Mouse (Mus musculus) c-Kit-positive CD71-positive TER-119-negative erythroid progenitor cells, embryonic 14.5 days (primary cell): Measurements from ENCODE around the gene Nr2e1.

Source experiments
- DNase-seq: peaks from one replicate; pipeline ENCODE4 v3.0.0-alpha.2; 2013; ENCODE audit warnings: low read depth

Gene Nr2e1

DNA sequence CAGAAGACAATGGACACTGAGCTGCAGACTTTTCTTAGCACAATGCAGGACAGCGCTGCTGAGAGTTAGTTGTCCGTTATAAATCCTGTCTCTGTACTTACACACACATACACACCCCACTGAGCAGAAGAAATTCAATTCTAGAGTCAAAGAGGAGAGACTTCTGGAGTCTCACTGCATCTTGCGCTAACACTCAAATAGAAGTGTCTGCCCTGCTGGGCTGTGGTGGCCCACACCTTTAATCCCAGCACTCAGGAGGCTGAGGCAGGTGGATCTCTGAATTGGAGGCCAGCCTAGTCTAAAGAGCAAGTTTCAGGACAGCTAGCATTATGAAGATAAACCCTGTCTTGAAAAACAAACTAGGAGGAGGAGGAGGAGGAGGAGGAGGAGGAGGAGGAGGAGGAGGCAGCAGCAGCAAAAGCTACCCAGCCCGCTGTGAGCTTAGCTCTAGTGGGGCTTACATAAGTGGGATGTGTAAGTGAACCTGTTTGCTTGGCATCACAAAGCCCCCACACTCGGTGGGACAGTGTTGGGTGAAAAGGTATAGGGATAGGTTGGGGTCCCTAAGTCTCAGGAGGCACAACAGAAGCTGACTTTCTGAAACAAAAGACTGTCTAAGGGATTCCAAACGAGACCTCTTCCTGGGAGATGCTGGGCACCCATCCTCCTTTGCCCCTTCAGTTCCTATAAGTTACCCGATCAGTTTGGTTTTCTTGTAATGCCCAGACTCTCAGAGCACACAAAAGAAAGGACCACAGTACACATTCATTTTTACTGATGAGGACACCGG, 4.7 kb upstream of the Nr2e1 start:
- DNase-seq = no peak

DNA sequence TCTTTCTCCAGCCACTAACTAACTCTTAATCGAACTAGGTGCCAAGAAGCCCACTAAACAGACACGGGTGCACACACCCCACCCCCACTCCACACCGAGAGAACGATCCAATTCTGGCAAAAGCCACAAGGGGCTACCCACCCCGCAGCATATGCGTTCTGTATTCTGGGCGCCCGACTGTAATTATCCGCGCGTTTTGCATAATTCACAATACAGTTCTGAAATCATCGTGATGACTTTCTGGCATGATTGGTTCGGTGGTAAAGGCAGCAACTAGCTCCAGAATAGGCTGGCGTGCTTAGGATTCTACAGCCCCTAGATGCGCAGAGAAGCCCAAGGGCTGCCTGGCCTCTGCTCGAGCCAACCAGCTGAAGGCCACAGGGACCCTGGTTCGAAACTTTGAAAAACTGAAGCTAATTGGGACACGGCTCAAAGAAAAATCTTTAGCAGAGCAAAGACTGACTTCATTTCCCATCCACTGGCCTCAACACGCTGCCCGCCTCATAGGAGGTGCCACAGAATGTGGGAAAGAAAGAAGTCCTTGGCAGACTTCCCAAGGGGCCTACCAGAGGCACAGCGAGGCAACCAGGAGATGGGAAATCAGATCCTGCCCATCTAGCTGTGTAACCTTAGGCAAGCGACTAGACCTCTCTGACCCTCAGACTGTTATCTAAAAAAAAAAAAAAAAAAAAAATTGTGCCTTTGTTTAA, 2.3 kb upstream of the Nr2e1 start:
- DNase-seq = no peak

DNA sequence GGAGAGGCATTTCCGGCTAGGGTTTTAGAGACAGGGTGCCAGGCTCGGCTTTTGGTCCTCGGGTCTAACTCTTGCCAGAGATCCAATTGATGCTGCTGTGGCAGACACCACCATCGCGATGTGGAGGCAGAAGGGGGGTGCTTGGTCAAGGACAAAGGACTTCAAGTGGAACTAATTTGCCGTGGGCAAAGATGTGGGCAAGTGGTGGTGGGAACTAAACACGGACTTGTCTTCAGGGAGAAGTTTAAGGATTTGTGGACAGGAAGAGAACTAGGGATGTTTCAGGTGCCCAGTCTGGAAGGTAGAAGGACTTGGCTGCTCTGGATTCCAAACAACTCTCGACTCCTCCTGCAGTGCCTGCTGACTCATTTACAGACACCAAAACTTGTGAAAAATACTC, 1.7 kb upstream of the Nr2e1 start:
- no peak for DNase-seq

DNA sequence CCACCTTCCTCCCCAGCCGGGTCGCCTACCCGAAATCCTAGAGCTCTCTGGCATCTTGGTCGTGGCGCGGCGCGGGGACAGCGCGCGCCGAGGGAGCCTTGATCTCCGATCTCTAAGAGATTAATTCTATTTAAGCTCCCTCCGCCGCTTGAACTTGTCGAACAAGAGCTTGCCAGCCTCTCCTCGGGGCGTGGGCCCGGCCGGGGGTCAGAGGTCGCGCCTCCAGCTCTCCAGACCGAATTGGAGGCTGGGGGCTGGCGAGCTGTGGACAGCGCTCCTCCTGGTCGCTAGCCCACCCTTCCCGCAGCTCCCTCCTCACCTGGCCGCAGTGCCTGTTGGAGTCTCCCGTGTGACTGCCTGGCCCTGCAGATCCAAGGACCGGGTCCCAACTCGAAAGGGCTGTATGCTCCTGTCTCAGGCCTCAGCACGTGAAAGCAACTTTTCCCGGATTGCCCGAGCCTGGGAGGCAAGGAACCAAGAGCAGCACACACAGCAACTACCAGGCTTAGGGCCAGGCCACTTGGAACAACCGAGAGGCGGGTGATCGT, 1.1 kb upstream of the Nr2e1 start:
- DNase-seq = no peak

DNA sequence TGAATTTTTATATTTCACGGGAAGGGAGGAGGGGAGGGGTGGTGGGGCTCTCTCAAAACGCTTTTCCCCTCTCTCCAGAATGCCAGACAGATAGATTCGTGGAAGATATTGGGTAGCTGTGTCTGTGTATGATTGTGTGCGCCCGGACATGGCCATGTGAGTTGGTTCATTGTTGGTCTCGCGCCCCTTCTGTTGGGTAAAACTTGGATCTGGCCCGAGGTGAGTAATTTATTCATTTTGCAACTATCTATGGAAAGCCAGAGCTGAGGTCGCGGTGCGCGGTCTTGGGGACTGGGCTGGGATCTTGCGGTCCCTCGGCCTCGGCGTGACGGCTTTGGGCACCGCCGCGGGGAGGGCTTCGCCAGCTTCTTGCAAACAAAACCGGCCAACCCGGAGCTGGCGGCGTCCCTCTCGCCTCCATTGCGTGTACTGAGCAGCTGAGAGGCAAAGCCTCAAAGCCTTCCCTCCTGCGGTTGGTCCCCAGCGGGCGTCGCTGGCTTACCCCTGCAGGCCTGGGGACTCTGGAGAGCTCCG, 537 bp upstream of the Nr2e1 start:
- DNase-seq = no peak

DNA sequence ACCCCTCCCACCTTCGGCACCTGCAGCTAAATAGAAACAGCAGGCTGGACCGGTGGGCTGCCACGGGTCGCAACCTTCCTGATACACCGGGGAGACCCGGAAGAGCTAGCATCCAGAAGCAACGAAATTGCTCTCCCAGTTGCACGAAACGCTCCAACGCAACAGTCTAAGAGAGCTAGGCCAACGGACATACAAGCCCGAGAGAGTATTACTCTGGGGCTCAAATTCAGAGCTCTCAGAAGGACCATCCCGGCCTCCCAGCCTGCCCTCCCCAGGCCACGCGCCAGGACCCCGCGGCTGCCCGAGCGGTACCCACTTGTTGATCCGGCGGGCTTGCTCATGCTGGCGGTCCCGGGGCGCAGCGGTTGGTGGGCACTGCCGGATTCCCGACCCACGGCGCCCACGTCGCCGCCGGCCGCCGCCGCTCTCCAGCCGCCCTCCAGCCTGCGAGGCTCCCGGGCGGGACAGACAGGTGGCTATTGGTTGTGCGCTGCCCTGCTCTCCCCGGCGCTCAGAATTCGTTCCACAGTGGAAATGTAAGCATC, 794 bp downstream of the Nr2e1 start:
- DNase-seq = no peak

DNA sequence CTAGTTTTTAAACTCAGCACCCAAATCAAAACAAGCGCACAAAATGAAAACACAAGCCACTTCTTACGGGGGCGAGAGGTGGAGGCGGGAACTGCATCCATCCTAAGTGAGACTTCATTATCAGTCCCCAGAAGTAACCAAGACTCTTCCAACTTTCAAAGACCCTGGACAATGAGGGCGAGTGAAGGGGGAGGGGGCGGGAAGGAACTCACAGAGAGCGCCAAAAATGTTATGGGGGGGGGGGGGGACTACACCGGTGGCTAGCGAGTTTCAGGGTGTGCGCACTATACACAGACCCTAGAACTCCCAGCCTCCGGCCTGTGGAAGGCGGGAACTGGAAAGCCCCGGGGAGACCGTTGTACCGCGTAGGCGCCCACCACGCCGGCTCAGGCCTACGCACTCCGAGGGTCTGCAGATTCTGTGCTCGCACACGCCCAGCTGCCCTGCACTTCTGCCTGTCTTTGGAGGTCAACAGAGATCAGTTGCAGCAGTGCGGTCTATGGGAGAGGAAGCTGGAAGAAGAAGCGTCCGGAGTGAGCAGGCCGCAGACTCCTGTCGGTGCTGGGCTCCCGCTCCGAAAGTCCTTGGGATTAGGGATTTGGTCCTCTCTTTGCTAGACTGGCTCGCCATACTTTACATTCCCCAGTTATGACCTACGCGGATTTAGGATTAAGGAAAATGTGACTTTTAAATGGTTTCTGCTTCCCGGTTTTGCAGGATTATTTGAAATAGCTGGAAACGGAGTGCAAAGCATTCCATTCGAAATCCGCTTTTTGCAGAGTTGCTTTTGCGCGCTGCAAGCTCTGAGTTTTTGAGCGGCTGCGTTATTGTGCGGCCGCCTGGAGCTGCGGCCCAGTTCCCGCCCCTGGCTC, 1.5 kb downstream of the Nr2e1 start:
- DNase-seq = no peak

DNA sequence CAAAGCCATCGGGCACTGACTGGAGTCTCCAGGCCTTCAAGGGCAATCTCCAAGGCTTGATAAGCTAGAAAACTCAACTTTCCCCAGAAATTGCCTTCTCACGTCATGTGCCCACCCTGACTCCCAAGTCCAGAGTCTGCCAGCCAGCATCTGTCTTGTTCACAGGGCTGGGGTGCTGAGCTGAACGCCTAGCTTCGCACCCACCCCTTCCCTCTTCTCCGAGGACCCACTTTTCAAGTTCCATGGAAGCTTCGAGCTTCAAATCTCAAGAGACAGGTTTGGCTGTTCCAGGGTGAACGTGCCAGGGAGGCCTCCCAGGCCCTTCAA, 2.5 kb downstream of the Nr2e1 start:
- DNase-seq = no peak

DNA sequence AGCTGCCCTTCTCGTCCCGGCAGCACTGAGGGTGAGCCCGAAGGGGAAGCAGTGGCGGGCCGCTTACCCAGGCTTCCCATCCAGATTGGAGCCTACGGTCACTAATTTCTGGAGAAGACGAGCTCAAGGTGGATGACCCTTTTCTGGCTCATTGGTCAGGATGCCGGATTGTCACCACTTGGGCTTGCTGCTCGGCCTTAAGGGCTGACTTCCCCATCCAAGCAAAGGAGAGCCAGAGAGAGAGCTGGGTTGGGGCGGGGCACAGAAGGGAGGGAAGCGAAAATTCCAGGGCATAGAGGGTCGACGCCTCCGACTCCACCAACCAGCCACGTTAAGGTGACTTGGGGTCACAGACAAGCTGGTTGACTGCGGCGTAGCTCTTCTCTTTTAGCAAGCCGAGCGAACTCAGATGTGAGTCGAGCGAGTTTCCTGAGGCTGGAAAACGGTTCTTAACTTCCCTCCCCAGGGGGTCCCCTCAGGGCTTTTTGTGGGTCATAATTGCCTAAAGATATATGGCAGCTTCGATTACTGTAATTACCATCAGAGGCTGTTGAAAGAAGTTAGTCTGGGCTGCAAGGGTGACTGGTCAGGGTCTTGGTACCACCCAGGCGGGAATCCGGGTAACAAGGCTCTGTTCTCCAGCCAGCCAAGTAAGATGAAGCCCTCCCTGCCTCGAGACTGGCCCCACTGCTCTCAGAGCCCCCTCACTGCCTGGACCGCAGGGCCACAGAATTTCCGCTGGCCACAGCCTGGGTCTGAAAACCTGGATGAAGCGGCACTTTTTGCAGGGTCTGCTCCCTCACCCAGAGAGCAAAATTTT, 3.1 kb downstream of the Nr2e1 start:
- no peak for DNase-seq

DNA sequence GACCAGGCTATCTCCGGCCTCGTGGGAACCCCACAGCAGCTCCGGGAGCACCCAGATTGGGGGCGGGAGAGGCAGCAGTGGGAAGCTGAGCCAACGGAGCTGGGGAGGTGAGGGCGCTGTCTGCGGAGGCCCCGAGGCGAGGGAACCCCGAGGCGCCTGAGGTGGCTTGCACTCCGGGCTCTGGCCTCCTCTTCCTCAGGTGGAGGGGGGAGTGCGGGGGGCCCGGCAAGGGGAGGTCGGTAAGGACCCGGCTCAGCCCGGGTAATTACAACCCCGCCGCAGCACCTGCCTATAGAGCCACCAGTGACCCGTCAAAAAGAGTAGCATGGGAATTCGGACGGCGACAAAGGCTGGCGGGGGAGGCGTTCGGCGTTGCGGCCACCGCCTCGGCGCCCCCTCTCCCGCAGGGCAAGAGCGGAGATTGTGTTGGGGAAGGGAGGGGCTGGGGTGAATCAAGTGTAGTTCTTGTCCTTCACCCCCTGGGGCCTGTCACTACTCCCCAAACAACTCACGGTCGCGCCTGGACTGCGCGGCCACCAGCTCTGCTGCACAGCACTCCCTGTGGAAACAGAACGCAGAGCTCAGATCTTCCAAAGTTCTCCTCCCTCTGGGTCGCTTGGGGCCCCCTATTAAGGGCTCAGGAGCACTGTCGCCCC, 3.8 kb downstream of the Nr2e1 start:
- DNase-seq = no peak

DNA sequence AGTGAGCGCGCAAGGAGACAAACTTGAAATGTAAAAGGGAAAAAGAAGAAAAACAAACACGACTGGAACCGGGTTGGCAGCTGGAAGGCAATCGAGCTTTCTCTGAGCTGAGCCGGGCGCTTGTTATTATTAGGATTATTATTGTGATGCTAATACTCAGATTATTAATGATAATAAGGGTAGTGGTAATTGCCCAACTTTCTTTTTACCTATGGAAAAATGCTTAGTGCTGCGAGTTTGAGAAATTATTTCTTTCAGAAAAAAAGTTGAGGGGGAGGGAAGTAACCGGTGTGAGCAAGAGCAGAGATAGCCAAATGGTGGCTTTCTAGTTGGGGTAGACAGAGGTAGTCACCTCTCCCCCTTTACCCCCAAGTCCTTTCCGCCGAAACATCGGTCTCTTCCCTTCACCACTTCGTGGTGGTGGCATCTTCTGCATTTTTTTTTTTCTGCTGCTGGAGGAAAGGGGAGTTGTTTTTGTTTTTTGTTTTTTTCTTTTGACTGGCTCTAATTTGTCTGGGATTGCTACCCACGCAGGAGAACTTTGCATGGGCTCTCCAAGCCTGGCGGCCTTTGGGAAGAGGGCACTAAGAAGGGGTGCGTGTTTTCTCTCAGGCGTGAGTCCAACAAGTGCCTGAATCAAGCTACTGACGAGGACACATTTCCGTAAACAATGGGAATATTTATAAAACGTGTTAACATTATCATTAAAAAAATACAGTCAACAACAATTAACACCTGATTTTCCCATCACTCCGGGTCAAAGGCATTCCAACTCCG, 4.5 kb downstream of the Nr2e1 start:
- DNase-seq = no peak

DNA sequence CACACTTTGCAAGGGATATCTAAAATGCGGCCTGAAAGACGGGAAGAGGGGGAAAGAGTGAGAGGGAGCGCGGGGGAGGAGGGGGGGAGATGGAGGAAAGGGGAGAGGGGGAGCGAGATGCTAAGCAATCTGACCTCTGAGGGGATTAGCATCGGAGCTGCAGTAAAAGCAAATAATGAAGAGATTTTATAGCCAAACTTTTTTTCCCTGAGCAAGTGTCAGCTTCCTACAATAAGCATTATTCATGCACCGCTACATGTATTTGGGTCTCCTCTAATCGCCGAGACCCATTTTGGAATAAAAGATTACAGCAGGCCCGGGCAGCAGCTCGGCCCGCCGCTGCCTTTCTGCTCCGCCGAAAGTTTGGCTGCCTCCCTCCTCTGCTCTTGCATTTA, 5.2 kb downstream of the Nr2e1 start:
- DNase-seq = no peak

DNA sequence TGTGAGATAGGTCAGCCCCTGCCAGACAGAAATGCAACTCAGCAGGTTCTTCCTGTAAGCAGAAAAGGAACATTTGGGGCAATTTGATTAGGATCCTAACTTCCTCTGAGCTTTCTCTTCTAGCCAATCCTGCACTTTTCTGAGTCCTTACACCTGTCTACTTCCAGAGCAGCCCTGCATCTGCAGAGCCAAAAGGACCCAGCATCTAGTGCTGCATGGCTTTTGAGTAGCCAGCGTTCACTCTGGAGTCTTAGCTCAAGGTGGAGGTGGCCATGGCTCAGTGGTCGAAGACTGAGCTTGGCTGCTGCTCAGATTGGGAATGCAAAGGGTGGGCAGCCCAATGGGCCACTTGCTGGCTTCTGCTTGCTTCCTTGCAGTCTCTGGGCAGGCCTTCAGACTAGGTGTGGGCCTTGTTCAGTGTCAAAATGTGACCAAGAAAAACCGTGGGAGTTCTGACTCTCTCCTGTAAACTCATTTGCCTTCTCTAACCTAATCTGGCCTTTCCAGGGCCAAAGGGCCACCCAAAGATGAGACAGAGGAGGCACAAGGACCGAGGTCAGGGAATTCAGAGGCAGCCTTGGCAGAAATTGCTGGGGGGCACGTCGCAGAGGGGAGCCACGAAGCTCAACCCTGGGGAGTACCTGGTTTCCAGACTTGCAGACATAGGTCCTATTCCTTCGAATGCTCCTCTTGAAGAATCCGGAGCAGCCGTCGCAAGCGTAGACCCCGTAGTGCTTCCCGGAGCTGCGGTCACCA, 5.7 kb downstream of the Nr2e1 start:
- DNase-seq = no peak

DNA sequence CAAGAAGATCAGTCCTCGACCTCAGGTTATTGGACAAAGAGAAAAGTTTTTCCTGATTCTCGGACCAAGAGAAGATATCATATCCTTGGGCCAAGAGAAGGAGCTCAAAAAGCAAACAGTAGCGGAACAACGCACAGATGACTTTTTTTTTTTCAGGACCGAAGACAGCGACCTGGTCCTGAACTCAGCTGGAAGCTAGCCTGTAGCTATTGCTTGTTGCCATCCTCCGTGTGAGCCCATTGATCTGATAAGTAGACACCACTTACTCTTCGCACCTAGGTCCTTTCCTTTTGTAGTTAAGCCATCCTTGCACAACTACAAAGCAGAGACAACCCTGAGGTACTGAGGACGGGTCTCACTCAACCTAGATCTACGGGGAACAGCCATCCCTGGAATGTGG, 8.8 kb downstream of the Nr2e1 start:
- DNase-seq = peak; percentile 22

DNA sequence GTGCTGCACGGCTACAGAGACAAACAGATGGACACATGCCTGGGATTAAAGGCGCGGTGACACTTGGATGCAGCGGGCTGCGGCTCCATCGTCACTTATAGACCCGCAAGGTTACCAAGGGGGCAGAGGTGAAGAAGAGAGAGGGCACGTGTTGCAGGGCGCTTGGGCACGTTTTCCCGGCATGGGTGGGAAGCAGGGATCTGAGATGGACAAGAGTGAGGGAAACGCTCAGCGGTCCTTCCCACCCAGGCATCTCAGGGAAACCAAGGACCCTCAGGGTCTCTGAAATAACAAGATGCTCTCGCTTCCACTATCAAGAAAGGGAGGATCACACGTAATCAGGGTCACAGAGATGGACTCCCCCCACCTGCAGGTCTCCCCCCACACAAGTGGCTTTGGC, 10.5 kb downstream of the Nr2e1 start:
- DNase-seq = no peak

DNA sequence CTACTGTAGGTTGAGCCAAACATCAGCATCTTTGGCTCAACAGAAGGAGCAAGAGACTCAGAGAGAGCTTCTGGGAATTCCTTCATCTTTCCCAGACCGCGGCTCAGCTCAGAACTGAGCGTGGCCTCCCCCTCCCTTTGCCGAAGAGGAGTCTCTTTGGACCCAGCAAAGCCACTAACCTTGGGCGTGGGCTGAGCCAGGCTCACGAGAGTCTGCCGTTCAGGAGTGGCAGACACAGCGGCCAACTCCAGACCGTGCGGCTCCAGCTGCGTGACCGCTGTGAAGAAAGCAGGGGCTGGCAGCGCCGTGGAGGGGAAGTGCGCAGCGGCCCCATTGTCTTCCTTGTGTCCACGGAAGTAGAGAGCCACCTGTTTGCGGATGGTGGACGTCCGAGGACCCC, 10.9 kb downstream of the Nr2e1 start:
- DNase-seq = no peak

DNA sequence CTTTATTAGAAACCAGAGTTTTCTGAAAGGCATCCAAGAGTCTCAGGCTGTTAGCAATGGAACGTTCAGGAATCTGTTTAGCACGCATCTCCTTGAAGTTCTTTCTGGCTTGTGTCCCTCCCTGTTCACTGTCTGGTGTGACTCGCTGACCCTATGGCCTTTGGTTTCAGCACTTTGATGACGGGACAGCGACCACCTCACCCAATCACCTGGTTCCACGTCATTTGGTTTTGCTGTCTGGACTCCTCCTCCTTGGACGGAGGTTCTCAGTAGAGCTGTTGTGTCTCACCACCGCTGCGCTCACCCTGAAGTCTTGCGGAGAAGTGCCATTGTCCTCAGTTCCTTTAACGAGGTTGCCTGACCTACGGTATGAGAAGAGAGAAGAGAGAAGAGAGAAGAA, 21.2 kb downstream of the Nr2e1 start:
- DNase-seq = peak; percentile 48

DNA sequence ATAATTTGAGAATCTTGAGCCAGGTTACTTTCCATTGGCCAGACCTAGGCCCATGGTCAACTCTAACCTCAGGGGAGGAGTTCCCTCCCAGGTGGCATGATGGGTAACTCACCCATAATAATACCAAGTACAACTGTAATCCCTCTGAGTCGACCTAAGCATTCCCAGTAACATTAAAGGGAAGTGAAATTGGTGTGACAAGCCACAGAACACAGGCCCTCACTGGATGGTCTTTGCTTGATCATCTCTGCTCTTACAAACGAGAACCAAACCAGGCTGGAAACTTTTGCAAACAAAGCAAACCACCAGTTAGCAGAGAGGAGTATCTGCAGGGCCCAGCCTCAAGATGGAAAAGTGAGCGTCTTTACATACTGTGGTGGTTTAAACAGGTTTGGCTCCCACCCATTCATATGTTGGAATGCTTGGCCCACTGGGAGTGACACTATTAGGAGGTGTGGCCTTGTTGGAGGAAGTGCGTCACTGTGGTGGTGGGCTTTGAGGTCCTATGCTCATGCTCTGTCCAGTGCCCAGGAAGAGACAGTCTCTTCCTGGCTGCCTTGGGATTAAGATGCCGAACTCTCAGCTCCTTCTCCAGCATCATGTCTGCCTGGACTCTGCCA, 23.7 kb downstream of the Nr2e1 start:
- DNase-seq = no peak

DNA sequence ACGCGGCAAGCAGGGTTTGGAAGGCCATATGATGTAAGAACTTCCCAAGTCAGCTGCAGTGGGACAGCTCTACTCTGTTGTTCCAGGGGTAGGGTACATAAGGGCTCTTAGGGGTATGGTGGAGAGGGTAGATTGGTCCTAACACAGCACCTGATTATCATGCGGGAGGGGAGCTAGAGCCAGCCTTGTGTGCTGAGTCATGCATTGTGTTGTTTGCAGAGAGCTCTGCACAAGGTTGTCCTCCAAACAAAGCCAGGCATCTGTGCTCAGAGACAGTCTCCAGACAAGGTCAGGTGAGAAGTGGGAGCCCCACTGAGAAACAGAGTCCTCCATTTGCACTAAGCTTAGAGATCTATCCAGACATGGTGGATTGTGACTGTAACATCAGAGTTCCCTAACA, 36.9 kb downstream of the Nr2e1 start:
- DNase-seq = no peak
